Mouse (Mus musculus) bone marrow, adult 2 months (tissue): ENCODE results near the gene Slc43a2.

Experiments
- CTCF ChIP-seq: fragments of 200-500 bp; IDR thresholded peaks from 2 replicates; pipeline ENCODE4 v1.5.1; 2011; ENCODE audit warnings: low read length, control low read depth; ENCODE audit not compliant: control insufficient read depth, insufficient read depth
- POLR2A ChIP-seq: fragments of 200-500 bp; IDR thresholded peaks from 2 replicates; pipeline ENCODE4 v1.6.1; 2011; ENCODE audit warnings: low read depth, mild to moderate bottlenecking, control low read depth, low read length, borderline replicate concordance; ENCODE audit not compliant: control insufficient read depth

DNA sequence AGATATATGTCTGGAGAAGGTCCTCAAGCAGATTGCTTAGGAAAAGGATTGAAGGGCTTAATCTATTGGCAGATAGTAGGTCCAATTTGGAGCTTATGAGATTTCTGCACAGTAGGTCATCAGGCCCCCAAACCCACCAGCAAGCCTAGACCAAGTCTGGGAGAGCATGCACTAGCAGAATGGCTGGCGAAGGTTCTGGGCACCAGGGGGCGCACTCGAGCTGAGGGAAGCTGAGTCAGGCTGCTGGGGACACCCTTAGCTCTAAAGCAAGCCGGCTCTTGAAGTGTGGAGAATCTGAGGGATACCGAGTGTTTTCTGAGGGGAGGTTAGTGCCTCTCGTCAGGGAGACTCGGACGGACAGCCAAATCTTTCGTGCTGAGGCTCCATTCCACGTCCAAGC, 1.2 kb upstream of the Slc43a2 start:
- TF ChIP-seq POLR2A = 0 out of 2 replicates have a peak, but pooled peaks have one; percentile 26
- TF ChIP-seq CTCF = peak; percentile 99
